Mouse (Mus musculus) limb, embryonic 10.5 days (tissue): ENCODE data around the gene Arhgef40. TPM values are rescaled to one million over a fixed set of nuclear protein-coding genes. Genes with fewer than 3 reads are reported as not detected.

Experiments used
- DNase-seq: peaks from one replicate; pipeline ENCODE4 v3.0.0-alpha.2; 2017; ENCODE audit warnings: low spot score
- H3K27ac ChIP-seq: fragments of 300-500 bp; sonication (generic); 2 replicates; pipeline ENCODE4 v1.5.1; 2016; ENCODE audit warnings: mild to moderate bottlenecking
- H3K27me3 ChIP-seq: fragments of 300-500 bp; sonication (generic); 2 replicates; pipeline ENCODE4 v1.6.1; 2016; ENCODE audit warnings: low read depth, mild to moderate bottlenecking; ENCODE audit not compliant: poor library complexity, severe bottlenecking
- H3K36me3 ChIP-seq: fragments of 300-500 bp; sonication (generic); 2 replicates; pipeline ENCODE4 v1.6.1; 2016; ENCODE audit warnings: mild to moderate bottlenecking, moderate library complexity
- H3K4me1 ChIP-seq: fragments of 300-500 bp; sonication (generic); 2 replicates; pipeline ENCODE4 v1.6.1; 2016
- H3K4me3 ChIP-seq: fragments of 300-500 bp; sonication (generic); 2 replicates; pipeline ENCODE4 v1.5.1; 2016; ENCODE audit warnings: mild to moderate bottlenecking, moderate library complexity
- H3K9me3 ChIP-seq: fragments of 300-500 bp; sonication (generic); replicated peaks from 2 replicates; pipeline ENCODE4 v1.6.1; 2016; ENCODE audit warnings: mild to moderate bottlenecking
- WGBS: fragments of 180-500 bp; shearing (Covaris S2); methylation state at CpG from one replicate; pipeline ENCODE4 v1.1.7; 2016; 5-methylcytosine and 5-hydroxymethylcytosine counted together
- polyA plus RNA-seq: library from polyadenylated mRNA; unstranded; fragments of >200 nt; fragmentation: Nextera tagmentation; extraction: Ambion mirVana; gene quantifications from 2 replicates; pipeline ENCODE4 v1.2.1, GENCODE M21; 2016

Gene Arhgef40
- polyA plus RNA-seq, 1 experiment from 2014 or later, result 236 TPM

- H3K4me3 ChIP-seq, result peak within 1 kb of the TSS; percentile 80
- no peaks in the 10 kb centered on the region for H3K9me3 ChIP-seq
- DNase-seq, result no peak
- peak within 1 kb of the TSS; percentile 96 for H3K27ac ChIP-seq
- H3K27me3 ChIP-seq, result no peaks in the 10 kb centered on the region
- 49% methylated on average over 6 of the region's 6 CpGs for WGBS
- peaks cover 69% of the 10 kb centered on the region for H3K4me1 ChIP-seq
- peaks cover 11% of the 10 kb centered on the region for H3K36me3 ChIP-seq
Observed at GRCm38 (mm10) chr14:52015445-52016100, 31.1 kb downstream of the Arhgef40 start, which contains the start of gene Tmem253. Gene Tmem253 (plus strand): TSS chr14:52015658.

GRCm38 (mm10) chr14:52016625-52017405 is 32.3 kb downstream of the Arhgef40 start:
- H3K9me3 ChIP-seq, result no peaks in the 10 kb centered on the region
- no peak for DNase-seq
- WGBS, result 79% methylated on average over 13 of the region's 13 CpGs
- H3K4me1 ChIP-seq, result peaks cover 65% of the 10 kb centered on the region
- peaks cover 11% of the 10 kb centered on the region for H3K36me3 ChIP-seq
- no peak overlapping the region for H3K27ac ChIP-seq
- no peak overlapping the region for H3K4me3 ChIP-seq
- H3K27me3 ChIP-seq, result no peaks in the 10 kb centered on the region

GRCm38 (mm10) chr14:52017662-52018061 is 33.1 kb downstream of the Arhgef40 start:
- WGBS, result 88% methylated on average over 4 of the region's 4 CpGs
- peaks cover 63% of the 10 kb centered on the region for H3K4me1 ChIP-seq

GRCm38 (mm10) chr14:52018248-52019050 is 33.9 kb downstream of the Arhgef40 start:
- H3K36me3 ChIP-seq, result peaks cover 11% of the 10 kb centered on the region
- H3K9me3 ChIP-seq, result no peaks in the 10 kb centered on the region
- H3K27me3 ChIP-seq, result no peaks in the 10 kb centered on the region
- H3K4me1 ChIP-seq, result peaks cover 63% of the 10 kb centered on the region
- WGBS, result 94% methylated on average over 15 of the region's 15 CpGs
- H3K27ac ChIP-seq, result peak overlapping the region; percentile 100
- no peak for DNase-seq
- H3K4me3 ChIP-seq, result peak overlapping the region; percentile 76

More at GRCm38 (mm10) chr14:52017662-52018061, 33.1 kb downstream of the Arhgef40 start:
- Histone ChIP-seq H3K27ac (no peak overlapping the region), H3K4me3 (no peak overlapping the region), H3K36me3 (peaks cover 11% of the 10 kb centered on the region), H3K9me3 (no peaks in the 10 kb centered on the region), H3K27me3 (no peaks in the 10 kb centered on the region)
- no peak for DNase-seq

GRCm38 (mm10) chr14:52019051-52019589 is 34.6 kb downstream of the Arhgef40 start:
- Histone ChIP-seq H3K36me3 (peaks cover 11% of the 10 kb centered on the region), H3K9me3 (no peaks in the 10 kb centered on the region), H3K4me3 (peak overlapping the region; percentile 76), H3K27ac (peak overlapping the region; percentile 100), H3K4me1 (peaks cover 62% of the 10 kb centered on the region), H3K27me3 (no peaks in the 10 kb centered on the region)
- DNase-seq, result no peak
- WGBS, result 46% methylated on average over 12 of the region's 12 CpGs

- WGBS, result under 1% methylated on average over 72 of the region's 74 CpGs
Observed at GRCm38 (mm10) chr14:52019590-52020340, 35.2 kb downstream of the Arhgef40 start.

GRCm38 (mm10) chr14:52020486-52021137 is 36.1 kb downstream of the Arhgef40 start, which contains the start of gene Zfp219:
Gene Zfp219 (minus strand): TSS chr14:52020733.
- WGBS, result 9% methylated on average over 15 of the region's 15 CpGs
- peak; percentile 81 for DNase-seq
- H3K27ac ChIP-seq, result peak within 1 kb of the TSS; percentile 100
- H3K36me3 ChIP-seq, result peaks cover 11% of the 10 kb centered on the region
- peak within 1 kb of the TSS; percentile 76 for H3K4me3 ChIP-seq
- H3K4me1 ChIP-seq, result peaks cover 55% of the 10 kb centered on the region
- H3K27me3 ChIP-seq, result no peaks in the 10 kb centered on the region
- H3K9me3 ChIP-seq, result no peaks in the 10 kb centered on the region

More at GRCm38 (mm10) chr14:52019590-52020340, 35.2 kb downstream of the Arhgef40 start:
- peak overlapping the region; percentile 76 for H3K4me3 ChIP-seq
- no peaks in the 10 kb centered on the region for H3K27me3 ChIP-seq
- H3K9me3 ChIP-seq, result no peaks in the 10 kb centered on the region
- DNase-seq, result peak; percentile 97
- peaks cover 62% of the 10 kb centered on the region for H3K4me1 ChIP-seq
- H3K36me3 ChIP-seq, result peaks cover 11% of the 10 kb centered on the region
- H3K27ac ChIP-seq, result peak overlapping the region; percentile 100

- H3K36me3 ChIP-seq, result peaks cover 11% of the 10 kb centered on the region
- H3K9me3 ChIP-seq, result no peaks in the 10 kb centered on the region
- DNase-seq, result no peak
- H3K27ac ChIP-seq, result peak overlapping the region; percentile 100
- 77% methylated on average over 4 of the region's 4 CpGs for WGBS
- no peaks in the 10 kb centered on the region for H3K27me3 ChIP-seq
- H3K4me3 ChIP-seq, result peak overlapping the region; percentile 76
- peaks cover 50% of the 10 kb centered on the region for H3K4me1 ChIP-seq
Observed at GRCm38 (mm10) chr14:52021138-52021529, 36.6 kb downstream of the Arhgef40 start.

- no peak for DNase-seq
- 91% methylated on average over 8 of the region's 8 CpGs for WGBS
- peaks cover 9% of the 10 kb centered on the region for H3K36me3 ChIP-seq
- H3K27me3 ChIP-seq, result no peaks in the 10 kb centered on the region
- H3K4me3 ChIP-seq, result peak overlapping the region; percentile 76; the same call in 1 of the 2 replicates
- H3K9me3 ChIP-seq, result no peaks in the 10 kb centered on the region
- H3K27ac ChIP-seq, result peak overlapping the region; percentile 100; the same call in 1 of the 2 replicates
- H3K4me1 ChIP-seq, result peaks cover 44% of the 10 kb centered on the region
Observed at GRCm38 (mm10) chr14:52021568-52022212, 37.2 kb downstream of the Arhgef40 start.

- H3K4me1 ChIP-seq, result peaks cover 40% of the 10 kb centered on the region
- no peaks in the 10 kb centered on the region for H3K27me3 ChIP-seq
- peak overlapping the region; percentile 45 for H3K4me3 ChIP-seq
- no peaks in the 10 kb centered on the region for H3K9me3 ChIP-seq
- peaks cover 9% of the 10 kb centered on the region for H3K36me3 ChIP-seq
- 64% methylated on average over 3 of the region's 3 CpGs for WGBS
- H3K27ac ChIP-seq, result peak overlapping the region; percentile 86
- no peak for DNase-seq
Observed at GRCm38 (mm10) chr14:52022244-52022708, 37.8 kb downstream of the Arhgef40 start.
